Mouse (Mus musculus): ENCODE data around the gene Ptgis. TPM values are rescaled to one million over a fixed set of nuclear protein-coding genes. Genes with fewer than 3 reads are reported as not detected.

The Ptgis gene
- polyA plus RNA-seq, 2 experiments: 0.36 to 0.46 TPM

GRCm38 (mm10) chr2:167273206-167273740, 32.9 kb upstream of the Ptgis start:
- Histone ChIP-seq H3K9me3 (ENCODE audit: control insufficient read depth, low read length) (no peaks in the 10 kb centered on the region), H3K27ac (no peak overlapping the region), H3K4me2 (ENCODE audit: low read depth) (no peak overlapping the region), H3K9ac (replicated peaks) (no peak overlapping the region), H3K27me3 (ENCODE audit: control insufficient read depth, insufficient read depth, low read length) (no peaks in the 10 kb centered on the region), H3K4me3 (ENCODE audit: insufficient read depth in 1 of 2, low read depth in 2 of 2, low read length in 2 of 2) (no peak overlapping the region), H3K4me1 (replicated peaks; ENCODE audit: control insufficient read depth in 2 of 2, insufficient read depth in 2 of 2, low read length in 1 of 2) (no peaks in the 10 kb centered on the region), H3K36me3 (replicated peaks; ENCODE audit: control insufficient read depth, insufficient read depth, low read depth) (no peaks in the 10 kb centered on the region)
- ATAC-seq (ENCODE audit: insufficient read depth) (no peak), DNase-seq (ENCODE audit: low read depth in 3 of 3, low spot score in 3 of 3) (no peak)
- WGBS (ENCODE audit: insufficient replicate concordance): 59% methylated on average over 13 of the region's 13 CpGs
- TF ChIP-seq EP300 (IDR thresholded peaks at IDR 0.05; ENCODE audit: low read depth) (no peak), CTCF (IDR thresholded peaks at IDR 0.05; ENCODE audit: low read depth) (no peak)

GRCm38 (mm10) chr2:167272706-167273105, 32.3 kb upstream of the Ptgis start:
- 65% methylated on average over 3 of the region's 3 CpGs for WGBS (ENCODE audit: insufficient replicate concordance)

DNA sequence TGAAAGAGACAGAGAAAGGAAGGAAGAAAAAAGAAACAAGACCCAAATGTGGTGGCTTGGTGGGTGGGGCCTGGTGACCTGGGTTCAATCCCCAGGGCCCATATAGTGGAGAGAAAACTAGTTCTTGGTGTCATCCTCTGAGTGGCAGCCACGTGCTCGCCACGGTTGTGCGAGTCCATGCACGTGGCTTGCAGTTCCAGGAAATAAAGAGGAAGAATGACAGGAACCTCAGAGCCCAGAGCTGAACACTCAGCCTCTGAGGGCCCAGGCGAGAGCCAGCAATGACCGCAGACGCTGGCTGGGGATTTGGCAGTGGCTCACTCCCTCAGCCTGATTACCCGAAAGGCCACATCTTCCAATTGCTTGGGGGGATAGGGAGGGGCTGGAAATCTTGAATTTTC, 30.7 kb upstream of the Ptgis start:
- 51% methylated on average over 9 of the region's 9 CpGs for WGBS (ENCODE audit: insufficient replicate concordance)
- TF ChIP-seq EP300 (IDR thresholded peaks at IDR 0.05; ENCODE audit: low read depth) (no peak), CTCF (IDR thresholded peaks at IDR 0.05; ENCODE audit: low read depth) (no peak)
- H3K36me3 ChIP-seq (replicated peaks; ENCODE audit: control insufficient read depth, insufficient read depth, low read depth): no peaks in the 10 kb centered on the region
- H3K9ac ChIP-seq (replicated peaks): no peak overlapping the region
- no peak overlapping the region for H3K27ac ChIP-seq
- H3K9me3 ChIP-seq (ENCODE audit: control insufficient read depth, low read length): no peaks in the 10 kb centered on the region
- H3K4me2 ChIP-seq (ENCODE audit: low read depth): no peak overlapping the region
- ATAC-seq (ENCODE audit: insufficient read depth) (no peak), DNase-seq (ENCODE audit: low read depth in 3 of 3, low spot score in 3 of 3) (no peak)
- H3K4me1 ChIP-seq (replicated peaks; ENCODE audit: control insufficient read depth in 2 of 2, insufficient read depth in 2 of 2, low read length in 1 of 2): no peaks in the 10 kb centered on the region
- H3K27me3 ChIP-seq (ENCODE audit: control insufficient read depth, insufficient read depth, low read length): no peaks in the 10 kb centered on the region
- no peak overlapping the region for H3K4me3 ChIP-seq (ENCODE audit: insufficient read depth in 1 of 2, low read depth in 2 of 2, low read length in 2 of 2)

More at GRCm38 (mm10) chr2:167272706-167273105, 32.3 kb upstream of the Ptgis start:
- Histone ChIP-seq H3K9me3 (ENCODE audit: control insufficient read depth, low read length) (no peaks in the 10 kb centered on the region), H3K36me3 (replicated peaks; ENCODE audit: control insufficient read depth, insufficient read depth, low read depth) (no peaks in the 10 kb centered on the region), H3K4me2 (ENCODE audit: low read depth) (no peak overlapping the region), H3K4me1 (replicated peaks; ENCODE audit: control insufficient read depth in 2 of 2, insufficient read depth in 2 of 2, low read length in 1 of 2) (no peaks in the 10 kb centered on the region), H3K4me3 (ENCODE audit: insufficient read depth in 1 of 2, low read depth in 2 of 2, low read length in 2 of 2) (no peak overlapping the region), H3K9ac (replicated peaks) (no peak overlapping the region), H3K27ac (no peak overlapping the region), H3K27me3 (ENCODE audit: control insufficient read depth, insufficient read depth, low read length) (no peaks in the 10 kb centered on the region)
- DNase-seq (ENCODE audit: low read depth in 3 of 3, low spot score in 3 of 3) (no peak), ATAC-seq (ENCODE audit: insufficient read depth) (no peak)
- TF ChIP-seq EP300 (IDR thresholded peaks at IDR 0.05; ENCODE audit: low read depth) (no peak), CTCF (IDR thresholded peaks at IDR 0.05; ENCODE audit: low read depth) (no peak)

DNA sequence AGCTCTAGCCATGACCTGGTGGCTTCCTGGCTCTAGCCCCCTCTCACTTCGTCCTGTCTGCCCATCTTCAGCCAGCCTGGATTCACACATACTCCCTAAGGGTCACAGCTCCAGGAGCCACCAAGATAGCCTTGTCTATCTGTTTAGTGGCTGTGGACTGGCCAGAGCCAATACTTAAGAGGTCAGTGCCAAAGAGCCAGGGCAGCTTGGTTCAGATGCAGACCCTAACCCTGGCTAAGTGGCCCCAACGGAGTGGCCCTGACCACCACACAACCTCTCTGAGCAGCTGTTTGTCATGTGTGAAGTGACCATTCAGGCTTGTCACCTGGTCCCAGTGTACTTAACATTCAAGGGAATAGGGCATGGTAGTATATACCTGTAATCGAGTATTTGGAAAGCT, 30.1 kb upstream of the Ptgis start:
- Histone ChIP-seq H3K36me3 (replicated peaks; ENCODE audit: control insufficient read depth, insufficient read depth, low read depth) (no peaks in the 10 kb centered on the region), H3K27me3 (ENCODE audit: control insufficient read depth, insufficient read depth, low read length) (no peaks in the 10 kb centered on the region), H3K9ac (replicated peaks) (no peak overlapping the region), H3K4me1 (replicated peaks; ENCODE audit: control insufficient read depth in 2 of 2, insufficient read depth in 2 of 2, low read length in 1 of 2) (no peaks in the 10 kb centered on the region), H3K9me3 (ENCODE audit: control insufficient read depth, low read length) (no peaks in the 10 kb centered on the region), H3K4me2 (ENCODE audit: low read depth) (no peak overlapping the region), H3K4me3 (ENCODE audit: insufficient read depth in 1 of 2, low read depth in 2 of 2, low read length in 2 of 2) (no peak overlapping the region), H3K27ac (no peak overlapping the region)
- DNase-seq (ENCODE audit: low read depth in 3 of 3, low spot score in 3 of 3) (no peak), ATAC-seq (ENCODE audit: insufficient read depth) (no peak)
- TF ChIP-seq CTCF (IDR thresholded peaks at IDR 0.05; ENCODE audit: low read depth) (no peak), EP300 (IDR thresholded peaks at IDR 0.05; ENCODE audit: low read depth) (no peak)
- 58% methylated on average over 3 of the region's 3 CpGs for WGBS (ENCODE audit: insufficient replicate concordance)

GRCm38 (mm10) chr2:167268721-167269120, 28.3 kb upstream of the Ptgis start:
- H3K4me1 ChIP-seq (replicated peaks; ENCODE audit: control insufficient read depth in 2 of 2, insufficient read depth in 2 of 2, low read length in 1 of 2): no peaks in the 10 kb centered on the region
- H3K9me3 ChIP-seq (ENCODE audit: control insufficient read depth, low read length): no peaks in the 10 kb centered on the region
- H3K9ac ChIP-seq (replicated peaks): no peak overlapping the region
- TF ChIP-seq EP300 (IDR thresholded peaks at IDR 0.05; ENCODE audit: low read depth) (no peak), CTCF (IDR thresholded peaks at IDR 0.05; ENCODE audit: low read depth) (no peak)
- no peaks in the 10 kb centered on the region for H3K36me3 ChIP-seq (replicated peaks; ENCODE audit: control insufficient read depth, insufficient read depth, low read depth)
- 69% methylated on average over 1 of the region's 1 CpGs for WGBS (ENCODE audit: insufficient replicate concordance)
- no peak overlapping the region for H3K4me2 ChIP-seq (ENCODE audit: low read depth)
- no peak for DNase-seq (ENCODE audit: low read depth in 3 of 3, low spot score in 3 of 3)
- no peak for ATAC-seq (ENCODE audit: insufficient read depth)
- no peak overlapping the region for H3K4me3 ChIP-seq (ENCODE audit: insufficient read depth in 1 of 2, low read depth in 2 of 2, low read length in 2 of 2)
- H3K27me3 ChIP-seq (ENCODE audit: control insufficient read depth, insufficient read depth, low read length): no peaks in the 10 kb centered on the region
- H3K27ac ChIP-seq: no peak overlapping the region
